Mouse (Mus musculus) gastrocnemius, postnatal 25 days (tissue): ENCODE results near the gene Focad. TPM values are rescaled to one million over a fixed set of nuclear protein-coding genes. Genes with fewer than 3 reads are reported as not detected.
"Not testable (repeated sequence)": the region's sequence is repeated elsewhere in the genome, so short reads cannot be mapped to it uniquely, and the experiment has no call there.

Source experiments
- DNase-seq: peaks from one replicate; pipeline ENCODE4 v3.0.0; 2022
- total RNA-seq, 2 experiments: library from RNA; stranded (reverse); gene quantifications; 1 replicate in 1 of 2; 2 replicates in 1 of 2; pipeline ENCODE4 v1.2.3; 2021

Focad gene
- total RNA-seq, 2 experiments from 2014 or later: 10.1 to 11.1 TPM

GRCm38 (mm10) chr4:88302291-88302690, 207.9 kb downstream of the Focad start:
- no peak for DNase-seq

GRCm38 (mm10) chr4:88307691-88308090, 213.3 kb downstream of the Focad start:
- DNase-seq: no peak

- DNase-seq: no peak
These were observed 214.1 kb downstream of the Focad start for GRCm38 (mm10) chr4:88308342-88309116.

GRCm38 (mm10) chr4:88309676-88310075, 215.2 kb downstream of the Focad start:
- DNase-seq: no peak

- no peak for DNase-seq
These were observed 220.5 kb downstream of the Focad start for GRCm38 (mm10) chr4:88314898-88315297.

GRCm38 (mm10) chr4:88320067-88320466, 225.6 kb downstream of the Focad start:
- no peak for DNase-seq

- DNase-seq: no peak
These were observed 231.0 kb downstream of the Focad start for GRCm38 (mm10) chr4:88325392-88325791.

GRCm38 (mm10) chr4:88334533-88334932, 240.1 kb downstream of the Focad start:
- no peak for DNase-seq

- DNase-seq: no peak
These were observed 242.3 kb downstream of the Focad start for GRCm38 (mm10) chr4:88336753-88337152.

GRCm38 (mm10) chr4:88337365-88337764, 242.9 kb downstream of the Focad start:
- DNase-seq: no peak

- no peak for DNase-seq
These were observed 243.7 kb downstream of the Focad start for GRCm38 (mm10) chr4:88338130-88338529.

GRCm38 (mm10) chr4:88344468-88344867, 250.0 kb downstream of the Focad start:
- DNase-seq: no peak

- DNase-seq: no peak
These were observed 250.6 kb downstream of the Focad start for GRCm38 (mm10) chr4:88345065-88345464.

- no peak for DNase-seq
These were observed 251.5 kb downstream of the Focad start for GRCm38 (mm10) chr4:88345938-88346337.

- peak; percentile 19 for DNase-seq
These were observed 256.5 kb downstream of the Focad start for GRCm38 (mm10) chr4:88350910-88351309.

- DNase-seq: no peak
These were observed 262.2 kb downstream of the Focad start for GRCm38 (mm10) chr4:88356652-88357051.

GRCm38 (mm10) chr4:88357431-88357830, 263.0 kb downstream of the Focad start:
- DNase-seq: no peak

- no peak for DNase-seq
These were observed 275.5 kb downstream of the Focad start for GRCm38 (mm10) chr4:88369951-88370350.

- no peak for DNase-seq
These were observed 276.4 kb downstream of the Focad start for GRCm38 (mm10) chr4:88370819-88371218.

GRCm38 (mm10) chr4:88372293-88373224, 278.1 kb downstream of the Focad start:
- DNase-seq: no peak

GRCm38 (mm10) chr4:88390036-88390435, 295.6 kb downstream of the Focad start:
- no peak for DNase-seq

- DNase-seq: not testable (repeated sequence)
These were observed 296.2 kb downstream of the Focad start for GRCm38 (mm10) chr4:88390596-88390995.

- DNase-seq: no peak
These were observed 301.3 kb downstream of the Focad start for GRCm38 (mm10) chr4:88395717-88396116.
